Mouse (Mus musculus) olfactory bulb, adult 2 months (tissue): ENCODE results near the gene Slc47a1. TPM values are rescaled to one million over a fixed set of nuclear protein-coding genes. Genes with fewer than 3 reads are reported as not detected.
A peak's percentile ranks its signal among the peaks of the same experiment; 100 is the strongest.
"Not testable (repeated sequence)": the region's sequence is repeated elsewhere in the genome, so short reads cannot be mapped to it uniquely, and the experiment has no call there.

ENCODE experiments used
- H3K27ac ChIP-seq: fragments of 200-500 bp; 2 replicates; pipeline ENCODE4 v1.5.1; 2012; ENCODE audit warnings: low read depth, low read length; ENCODE audit not compliant: insufficient read depth
- H3K4me1 ChIP-seq: fragments of 200-500 bp; 2 replicates; pipeline ENCODE4 v1.6.1; 2012; ENCODE audit warnings: low read length; ENCODE audit not compliant: control insufficient read depth, insufficient read depth
- H3K4me3 ChIP-seq: fragments of 200-500 bp; 2 replicates; pipeline ENCODE4 v1.5.1; 2012; ENCODE audit warnings: mild to moderate bottlenecking, low read depth, low read length, moderate library complexity; ENCODE audit not compliant: insufficient read depth
- CTCF ChIP-seq: fragments of 200-500 bp; IDR thresholded peaks from 2 replicates; pipeline ENCODE4 v1.5.1; 2012; ENCODE audit warnings: low read depth, mild to moderate bottlenecking, low read length, moderate library complexity; ENCODE audit not compliant: insufficient read depth
- POLR2A ChIP-seq: fragments of 200-500 bp; IDR thresholded peaks from 2 replicates; pipeline ENCODE4 v1.6.1; 2012; ENCODE audit warnings: mild to moderate bottlenecking, low read depth, low read length, moderate library complexity; ENCODE audit not compliant: insufficient read depth
- WGBS: fragments of 180-500 bp; shearing (Covaris S2); methylation state at CpG from one replicate; pipeline ENCODE4 v1.1.7; 2018; 5-methylcytosine and 5-hydroxymethylcytosine counted together
- polyA plus RNA-seq: library from polyadenylated mRNA; stranded (reverse); fragments of >200 nt; gene quantifications from 2 replicates; pipeline ENCODE4 v1.2.4, GENCODE M21; 2012; ENCODE audit warnings: low replicate concordance; ENCODE audit not compliant: missing spikeins, insufficient read depth, insufficient read length

Gene Slc47a1
- not detected in 2 replicates for polyA plus RNA-seq

GRCm38 (mm10) chr11:61377881-61378613, at the start of gene Slc47a1:
Gene Slc47a1, minus strand, starts transcription at chr11:61378345.
- no peak for TF ChIP-seq POLR2A
- TF ChIP-seq CTCF: no peak
- Histone ChIP-seq H3K27ac (no peak within 1 kb of the TSS), H3K4me1 (peaks cover 8% of the 10 kb centered on the region), H3K4me3 (peak within 1 kb of the TSS; percentile 13)
- WGBS: 20% methylated on average over 39 of the region's 39 CpGs

GRCm38 (mm10) chr11:61419253-61419652, 41.1 kb upstream of the Slc47a1 start:
- Histone ChIP-seq H3K4me3 (no peak overlapping the region), H3K27ac (no peak overlapping the region), H3K4me1 (no peaks in the 10 kb centered on the region)
- no peak for TF ChIP-seq POLR2A
- no peak for TF ChIP-seq CTCF
- 84% methylated on average over 6 of the region's 6 CpGs for WGBS

GRCm38 (mm10) chr11:61417945-61418551, 39.9 kb upstream of the Slc47a1 start:
- Histone ChIP-seq H3K27ac (no peak overlapping the region), H3K4me3 (no peak overlapping the region), H3K4me1 (no peaks in the 10 kb centered on the region)
- whole genome bisulfite sequencing: 27% methylated on average over 6 of the region's 6 CpGs
- TF ChIP-seq POLR2A: no peak
- peak; percentile 85 for TF ChIP-seq CTCF

- TF ChIP-seq CTCF: peak; percentile 37; the same call in 1 of the 2 replicates
- 85% methylated on average over 17 of the region's 17 CpGs for WGBS
- not testable (repeated sequence) for H3K4me1 ChIP-seq
Measured at GRCm38 (mm10) chr11:61416540-61416939, 38.4 kb upstream of the Slc47a1 start.

GRCm38 (mm10) chr11:61415444-61415843, 37.3 kb upstream of the Slc47a1 start:
- no peaks in the 10 kb centered on the region for H3K4me1 ChIP-seq
- WGBS: 78% methylated on average over 1 of the region's 1 CpGs

More at GRCm38 (mm10) chr11:61416540-61416939, 38.4 kb upstream of the Slc47a1 start:
- not testable (repeated sequence) for H3K4me3 ChIP-seq, H3K27ac ChIP-seq

GRCm38 (mm10) chr11:61414560-61414959, 36.4 kb upstream of the Slc47a1 start:
- WGBS: 87% methylated on average over 3 of the region's 3 CpGs
- Histone ChIP-seq H3K4me3 (no peak overlapping the region), H3K4me1 (no peaks in the 10 kb centered on the region)

More at GRCm38 (mm10) chr11:61415444-61415843, 37.3 kb upstream of the Slc47a1 start:
- TF ChIP-seq CTCF: no peak
- TF ChIP-seq POLR2A: no peak
- Histone ChIP-seq H3K27ac (no peak overlapping the region), H3K4me3 (no peak overlapping the region)

GRCm38 (mm10) chr11:61413411-61413810, 35.3 kb upstream of the Slc47a1 start:
- Histone ChIP-seq H3K4me1 (no peaks in the 10 kb centered on the region), H3K27ac (no peak overlapping the region), H3K4me3 (no peak overlapping the region)
- TF ChIP-seq CTCF (no peak), POLR2A (no peak)
- WGBS: 76% methylated on average over 5 of the region's 5 CpGs

More at GRCm38 (mm10) chr11:61414560-61414959, 36.4 kb upstream of the Slc47a1 start:
- no peak overlapping the region for H3K27ac ChIP-seq
- TF ChIP-seq POLR2A (no peak), CTCF (no peak)

GRCm38 (mm10) chr11:61411809-61412208, 33.7 kb upstream of the Slc47a1 start:
- Histone ChIP-seq H3K27ac (no peak overlapping the region), H3K4me1 (no peaks in the 10 kb centered on the region), H3K4me3 (no peak overlapping the region)
- 68% methylated on average over 7 of the region's 7 CpGs for WGBS
- no peak for TF ChIP-seq CTCF
- no peak for TF ChIP-seq POLR2A

- Histone ChIP-seq H3K27ac (no peak overlapping the region), H3K4me1 (no peaks in the 10 kb centered on the region), H3K4me3 (no peak overlapping the region)
- WGBS: 90% methylated on average over 11 of the region's 11 CpGs
- no peak for TF ChIP-seq CTCF
- TF ChIP-seq POLR2A: no peak
Measured at GRCm38 (mm10) chr11:61411221-61411620, 33.1 kb upstream of the Slc47a1 start.
